Mouse (Mus musculus): ENCODE data around the gene Gm21977.
"Not testable (repeated sequence)": the region's sequence is repeated elsewhere in the genome, so short reads cannot be mapped to it uniquely, and the experiment has no call there.

The Gm21977 gene

DNA sequence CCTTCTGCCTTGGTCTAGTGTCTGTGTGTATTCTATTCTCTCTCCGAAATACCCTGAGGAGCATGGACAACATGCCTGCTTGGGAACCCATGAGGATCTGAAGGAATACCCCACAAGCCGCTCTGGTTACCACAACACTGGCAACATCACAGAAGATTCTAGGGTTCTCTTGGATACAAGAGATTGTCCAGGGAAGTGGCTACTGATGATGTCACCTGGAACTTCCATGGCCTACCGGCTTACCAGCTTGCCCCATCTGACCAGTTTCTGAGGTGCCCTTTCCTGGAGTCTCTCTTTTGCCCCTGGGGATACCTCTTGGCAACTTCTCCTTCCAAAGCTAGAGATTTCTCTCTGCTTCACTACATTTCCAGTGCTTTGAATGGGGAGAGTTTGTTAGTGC lies at the start of gene Gm21977:
Gene Gm21977, minus strand, starts transcription at position 101 of the 400 bp plus-strand sequence.
- not testable (repeated sequence) for DNase-seq

Measured in cerebellum, postnatal 25 days (tissue).